Mouse (Mus musculus): ENCODE results near the gene Sympk. TPM values are rescaled to one million over a fixed set of nuclear protein-coding genes. Genes with fewer than 3 reads are reported as not detected.

Sympk gene
- polyA plus RNA-seq, 1 experiment from 2014 or later = 36.0 TPM

DNA sequence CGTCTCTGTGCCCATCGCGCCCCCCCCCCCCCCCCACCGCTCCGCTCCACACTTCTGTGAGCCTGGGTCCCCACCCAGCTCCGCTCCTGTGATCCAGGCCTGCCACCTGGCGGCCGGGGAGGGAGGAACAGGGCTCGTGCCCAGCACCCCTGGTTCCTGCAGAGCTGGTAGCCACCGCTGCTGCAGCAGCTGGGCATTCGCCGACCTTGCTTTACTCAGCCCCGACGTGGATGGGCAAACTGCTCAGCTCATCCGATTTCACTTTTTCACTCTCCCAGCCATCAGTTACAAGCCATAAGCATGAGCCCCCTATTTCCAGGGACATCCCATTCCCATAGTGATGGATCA lies 69.0 kb downstream of the Sympk start:
- ATAC-seq (ENCODE audit: insufficient number of reproducible peaks, low FRiP score, low TSS enrichment, low read depth) = peak; percentile 40
- Histone ChIP-seq H3K27ac (replicated peaks; ENCODE audit: low read depth, low read length) (peak overlapping the region; percentile 82), H3K27me3 (ENCODE audit: control insufficient read depth, insufficient read depth, low read length) (no peaks in the 10 kb centered on the region), H3K4me3 (ENCODE audit: low read depth, low read length) (peak overlapping the region; percentile 82), H3K36me3 (ENCODE audit: control insufficient read depth, insufficient read depth, low read length) (0 out of 2 replicates have a peak, but pooled peaks cover 3% of the 10 kb centered on the region), H3K4me1 (ENCODE audit: control insufficient read depth, insufficient read depth, low read length) (peaks cover 18% of the 10 kb centered on the region), H3K4me2 (ENCODE audit: low read depth, severe bottlenecking) (peak overlapping the region; percentile 96), H3K9me3 (ENCODE audit: control insufficient read depth, low read length) (no peaks in the 10 kb centered on the region; the same call in 1 of the 2 replicates), H3K9ac (ENCODE audit: low read length) (peak overlapping the region; percentile 57)
- under 1% methylated on average over 10 of the region's 15 CpGs for WGBS
- DNase-seq (ENCODE audit: low spot score) = peak; percentile 90

DNA sequence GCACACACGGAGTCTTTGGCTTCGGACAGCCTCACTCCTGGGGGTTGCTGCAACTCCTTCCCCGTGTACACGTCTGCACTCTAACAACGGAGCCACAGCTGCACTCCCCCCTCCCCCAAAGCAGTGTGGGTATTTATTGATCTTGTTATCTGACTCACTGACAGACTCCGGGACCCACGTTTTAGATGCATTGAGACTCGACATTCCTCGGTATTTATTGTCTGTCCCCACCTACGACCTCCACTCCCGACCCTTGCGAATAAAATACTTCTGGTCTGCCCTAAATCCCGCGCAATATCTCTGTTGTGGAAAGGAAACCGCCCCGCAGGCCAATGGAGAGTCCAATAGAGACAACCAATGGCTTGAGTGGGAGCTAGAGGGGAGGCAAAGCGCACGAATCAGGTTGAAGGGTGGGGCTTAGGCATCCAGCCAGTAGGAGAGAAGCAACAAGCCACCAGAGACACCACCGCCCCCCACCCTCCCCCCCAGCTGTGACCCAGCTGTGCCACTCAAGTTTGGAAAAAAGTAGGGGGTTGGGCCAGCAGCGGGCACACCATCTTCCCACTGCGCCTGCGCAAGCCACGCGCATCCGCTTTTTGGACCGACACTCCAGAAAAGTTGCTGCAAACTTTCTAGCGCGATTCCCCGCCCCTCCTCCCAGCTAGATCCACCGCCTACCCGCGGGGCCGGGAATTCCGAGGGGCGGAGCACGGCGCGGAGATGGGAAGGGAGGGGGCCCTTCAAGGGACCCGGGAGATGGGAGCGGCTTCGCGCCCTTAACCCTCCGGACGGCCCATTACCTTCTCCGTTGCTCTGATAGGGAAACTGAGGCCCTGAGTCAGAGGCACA lies 69.6 kb downstream of the Sympk start:
- peak overlapping the region; percentile 97 for H3K27ac ChIP-seq (replicated peaks; ENCODE audit: low read depth, low read length)
- peak; percentile 99 for DNase-seq (ENCODE audit: low spot score)
- H3K36me3 ChIP-seq (ENCODE audit: control insufficient read depth, insufficient read depth, low read length) = 0 out of 2 replicates have a peak, but pooled peaks cover 3% of the 10 kb centered on the region
- peak overlapping the region; percentile 96 for H3K4me2 ChIP-seq (ENCODE audit: low read depth, severe bottlenecking)
- no peaks in the 10 kb centered on the region for H3K27me3 ChIP-seq (ENCODE audit: control insufficient read depth, insufficient read depth, low read length)
- H3K4me3 ChIP-seq (ENCODE audit: low read depth, low read length) = peak overlapping the region; percentile 82
- H3K9ac ChIP-seq (ENCODE audit: low read length) = peak overlapping the region; percentile 92
- peak; percentile 83 for ATAC-seq (ENCODE audit: insufficient number of reproducible peaks, low FRiP score, low TSS enrichment, low read depth)
- WGBS = under 1% methylated on average over 42 of the region's 45 CpGs
- H3K9me3 ChIP-seq (ENCODE audit: control insufficient read depth, low read length) = no peaks in the 10 kb centered on the region; the same call in 1 of the 2 replicates
- H3K4me1 ChIP-seq (ENCODE audit: control insufficient read depth, insufficient read depth, low read length) = peaks cover 18% of the 10 kb centered on the region

DNA sequence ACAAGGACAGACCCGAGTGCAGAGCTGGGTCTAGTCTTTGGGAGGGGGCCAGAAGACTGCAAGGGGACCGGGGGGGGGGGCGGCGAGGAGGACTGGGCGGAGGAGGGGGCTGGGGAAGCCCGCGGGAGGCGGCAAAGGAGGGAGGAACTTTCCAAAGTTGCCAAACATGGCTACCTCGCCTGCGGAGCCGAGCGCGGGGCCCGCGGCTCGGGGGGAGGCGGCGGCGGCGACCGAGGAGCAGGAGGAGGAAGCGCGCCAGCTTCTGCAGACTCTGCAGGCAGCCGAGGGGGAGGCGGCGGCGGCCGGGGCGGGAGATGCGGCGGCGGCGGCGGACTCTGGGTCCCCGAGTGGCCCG lies 70.3 kb downstream of the Sympk start, which contains the start of gene Six5:
Six5 (plus strand) TSS at position 124 of the 355 bp plus-strand sequence.
- H3K4me3 ChIP-seq (ENCODE audit: low read depth, low read length) = peak within 1 kb of the TSS; percentile 82
- DNase-seq (ENCODE audit: low spot score) (peak; percentile 73), ATAC-seq (ENCODE audit: insufficient number of reproducible peaks, low FRiP score, low TSS enrichment, low read depth) (no peak)
- 0 out of 2 replicates have a peak, but pooled peaks cover 3% of the 10 kb centered on the region for H3K36me3 ChIP-seq (ENCODE audit: control insufficient read depth, insufficient read depth, low read length)
- no peaks in the 10 kb centered on the region; the same call in 1 of the 2 replicates for H3K9me3 ChIP-seq (ENCODE audit: control insufficient read depth, low read length)
- peak within 1 kb of the TSS; percentile 97 for H3K27ac ChIP-seq (replicated peaks; ENCODE audit: low read depth, low read length)
- no peaks in the 10 kb centered on the region for H3K27me3 ChIP-seq (ENCODE audit: control insufficient read depth, insufficient read depth, low read length)
- peak within 1 kb of the TSS; percentile 92 for H3K9ac ChIP-seq (ENCODE audit: low read length)
- peaks cover 18% of the 10 kb centered on the region for H3K4me1 ChIP-seq (ENCODE audit: control insufficient read depth, insufficient read depth, low read length)
- peak within 1 kb of the TSS; percentile 96 for H3K4me2 ChIP-seq (ENCODE audit: low read depth, severe bottlenecking)
- 2% methylated on average over 8 of the region's 36 CpGs for WGBS

DNA sequence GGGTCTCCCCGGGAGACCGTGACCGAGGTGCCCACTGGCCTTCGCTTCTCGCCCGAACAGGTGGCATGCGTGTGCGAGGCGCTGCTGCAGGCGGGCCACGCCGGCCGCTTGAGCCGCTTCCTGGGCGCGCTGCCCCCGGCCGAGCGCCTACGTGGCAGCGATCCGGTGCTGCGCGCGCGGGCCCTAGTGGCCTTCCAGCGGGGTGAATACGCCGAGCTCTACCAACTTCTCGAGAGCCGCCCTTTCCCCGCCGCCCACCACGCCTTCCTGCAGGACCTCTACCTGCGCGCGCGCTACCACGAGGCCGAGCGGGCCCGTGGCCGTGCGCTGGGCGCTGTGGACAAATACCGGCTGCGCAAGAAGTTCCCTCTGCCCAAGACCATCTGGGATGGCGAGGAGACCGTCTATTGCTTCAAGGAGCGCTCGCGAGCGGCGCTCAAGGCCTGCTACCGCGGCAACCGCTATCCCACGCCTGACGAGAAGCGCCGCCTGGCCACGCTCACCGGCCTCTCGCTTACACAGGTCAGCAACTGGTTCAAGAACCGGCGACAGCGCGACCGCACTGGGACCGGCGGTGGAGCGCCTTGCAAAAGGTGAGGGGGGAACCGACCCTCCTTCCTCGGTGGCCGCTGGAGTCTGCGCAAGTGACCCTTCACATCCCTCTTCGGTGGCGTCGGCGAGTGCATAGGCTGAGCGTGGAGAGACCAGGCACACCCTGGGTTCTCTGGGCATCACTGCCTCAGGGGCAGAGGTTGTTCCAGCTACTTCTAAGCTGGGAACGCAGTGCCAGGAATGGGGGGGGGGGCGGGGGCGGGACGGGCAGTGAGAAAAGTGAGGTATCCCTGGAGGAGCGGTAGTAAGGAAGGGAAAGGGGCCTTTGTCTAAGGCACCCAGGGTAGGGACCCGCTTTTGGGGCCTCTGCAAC lies 70.9 kb downstream of the Sympk start:
- H3K4me2 ChIP-seq (ENCODE audit: low read depth, severe bottlenecking) = peak overlapping the region; percentile 96
- H3K36me3 ChIP-seq (ENCODE audit: control insufficient read depth, insufficient read depth, low read length) = 0 out of 2 replicates have a peak, but pooled peaks cover 3% of the 10 kb centered on the region
- under 1% methylated on average over 77 of the region's 87 CpGs for WGBS
- H3K27ac ChIP-seq (replicated peaks; ENCODE audit: low read depth, low read length) = peak overlapping the region; percentile 97
- peak overlapping the region; percentile 82 for H3K4me3 ChIP-seq (ENCODE audit: low read depth, low read length)
- DNase-seq (ENCODE audit: low spot score) (peak; percentile 71), ATAC-seq (ENCODE audit: insufficient number of reproducible peaks, low FRiP score, low TSS enrichment, low read depth) (no peak)
- peak overlapping the region; percentile 92 for H3K9ac ChIP-seq (ENCODE audit: low read length)
- no peaks in the 10 kb centered on the region; the same call in 1 of the 2 replicates for H3K9me3 ChIP-seq (ENCODE audit: control insufficient read depth, low read length)
- H3K27me3 ChIP-seq (ENCODE audit: control insufficient read depth, insufficient read depth, low read length) = no peaks in the 10 kb centered on the region
- peaks cover 18% of the 10 kb centered on the region for H3K4me1 ChIP-seq (ENCODE audit: control insufficient read depth, insufficient read depth, low read length)

DNA sequence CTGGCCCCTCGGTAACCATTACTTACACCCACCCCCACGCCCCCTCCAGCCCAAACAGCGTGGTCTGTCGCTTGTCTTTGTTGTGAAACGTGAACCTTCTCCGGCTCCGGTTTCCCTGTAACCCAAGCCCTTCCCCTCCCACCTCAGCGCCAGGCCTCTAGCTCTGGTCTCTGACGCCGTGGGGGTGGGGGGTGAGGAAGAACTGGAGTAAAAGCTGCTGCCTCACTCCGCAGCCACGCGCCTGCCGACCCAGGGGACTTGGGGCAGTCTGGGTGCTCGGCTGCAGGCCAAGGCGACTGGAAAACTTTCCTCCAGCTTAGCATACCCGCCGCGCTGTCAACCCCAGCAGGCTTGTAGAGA lies 71.6 kb downstream of the Sympk start:
- no peaks in the 10 kb centered on the region for H3K27me3 ChIP-seq (ENCODE audit: control insufficient read depth, insufficient read depth, low read length)
- H3K4me1 ChIP-seq (ENCODE audit: control insufficient read depth, insufficient read depth, low read length) = peaks cover 18% of the 10 kb centered on the region
- 0 out of 2 replicates have a peak, but pooled peaks cover under 1% of the 10 kb centered on the region for H3K36me3 ChIP-seq (ENCODE audit: control insufficient read depth, insufficient read depth, low read length)
- H3K4me2 ChIP-seq (ENCODE audit: low read depth, severe bottlenecking) = peak overlapping the region; percentile 96
- peak overlapping the region; percentile 82 for H3K4me3 ChIP-seq (ENCODE audit: low read depth, low read length)
- peak; percentile 87 for DNase-seq (ENCODE audit: low spot score)
- under 1% methylated on average over 19 of the region's 19 CpGs for WGBS
- H3K9ac ChIP-seq (ENCODE audit: low read length) = peak overlapping the region; percentile 60
- H3K9me3 ChIP-seq (ENCODE audit: control insufficient read depth, low read length) = no peaks in the 10 kb centered on the region; the same call in 1 of the 2 replicates
- H3K27ac ChIP-seq (replicated peaks; ENCODE audit: low read depth, low read length) = 0 out of 2 replicates have a peak overlapping the region, but pooled peaks have one; percentile 36
- ATAC-seq (ENCODE audit: insufficient number of reproducible peaks, low FRiP score, low TSS enrichment, low read depth) = peak; percentile 10

DNA sequence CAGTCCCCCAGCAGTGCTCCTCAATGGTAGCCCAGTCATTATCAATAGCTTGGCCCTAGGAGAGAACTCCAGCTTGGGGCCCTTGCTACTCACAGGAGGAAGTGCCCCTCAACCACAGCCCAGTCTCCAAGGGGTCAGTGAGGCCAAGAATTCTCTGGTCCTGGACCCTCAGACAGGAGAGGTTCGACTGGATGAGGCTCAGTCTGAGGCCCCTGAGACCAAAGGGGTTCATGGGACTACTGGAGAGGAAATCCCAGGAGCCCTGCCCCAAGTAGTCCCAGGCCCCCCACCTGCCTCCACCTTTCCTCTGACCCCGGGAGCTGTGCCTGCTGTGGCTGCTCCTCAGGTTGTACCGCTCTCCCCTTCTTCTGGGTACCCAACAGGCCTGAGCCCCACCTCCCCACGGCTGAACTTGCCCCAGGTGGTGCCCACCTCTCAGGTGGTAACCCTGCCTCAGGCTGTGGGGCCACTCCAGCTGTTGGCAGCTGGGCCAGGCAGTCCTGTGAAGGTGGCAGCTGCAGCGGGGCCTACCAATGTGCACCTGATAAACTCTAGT lies 72.3 kb downstream of the Sympk start:
- Histone ChIP-seq H3K9me3 (ENCODE audit: control insufficient read depth, low read length) (no peaks in the 10 kb centered on the region; the same call in 1 of the 2 replicates), H3K36me3 (ENCODE audit: control insufficient read depth, insufficient read depth, low read length) (no peaks in the 10 kb centered on the region), H3K4me2 (ENCODE audit: low read depth, severe bottlenecking) (peak overlapping the region; percentile 96), H3K27me3 (ENCODE audit: control insufficient read depth, insufficient read depth, low read length) (no peaks in the 10 kb centered on the region), H3K4me3 (ENCODE audit: low read depth, low read length) (peak overlapping the region; percentile 82), H3K27ac (replicated peaks; ENCODE audit: low read depth, low read length) (no peak overlapping the region; the same call in 1 of the 2 replicates), H3K9ac (ENCODE audit: low read length) (peak overlapping the region; percentile 60), H3K4me1 (ENCODE audit: control insufficient read depth, insufficient read depth, low read length) (peaks cover 18% of the 10 kb centered on the region)
- DNase-seq (ENCODE audit: low spot score) (no peak), ATAC-seq (ENCODE audit: insufficient number of reproducible peaks, low FRiP score, low TSS enrichment, low read depth) (no peak)
- WGBS = 57% methylated on average over 5 of the region's 5 CpGs

DNA sequence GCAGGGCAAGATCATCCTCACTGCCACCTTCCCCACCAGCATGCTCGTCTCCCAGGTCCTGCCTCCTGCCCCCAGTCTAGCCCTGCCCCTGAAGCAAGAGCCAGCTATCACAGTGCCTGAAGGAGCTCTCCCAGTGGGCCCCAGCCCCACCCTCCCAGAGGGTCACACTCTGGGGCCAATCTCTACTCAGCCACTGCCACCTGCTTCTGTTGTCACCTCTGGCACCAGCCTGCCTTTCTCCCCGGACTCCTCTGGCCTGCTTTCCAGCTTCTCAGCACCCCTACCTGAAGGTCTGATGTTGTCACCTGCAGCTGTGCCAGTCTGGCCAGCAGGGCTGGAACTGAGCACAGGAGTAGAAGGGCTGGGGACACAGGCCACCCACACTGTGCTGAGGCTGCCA lies 73.0 kb downstream of the Sympk start:
- no peak for ATAC-seq (ENCODE audit: insufficient number of reproducible peaks, low FRiP score, low TSS enrichment, low read depth)
- H3K36me3 ChIP-seq (ENCODE audit: control insufficient read depth, insufficient read depth, low read length) = no peaks in the 10 kb centered on the region
- H3K9ac ChIP-seq (ENCODE audit: low read length) = no peak overlapping the region
- H3K27ac ChIP-seq (replicated peaks; ENCODE audit: low read depth, low read length) = no peak overlapping the region
- no peak for DNase-seq (ENCODE audit: low spot score)
- no peak overlapping the region for H3K4me2 ChIP-seq (ENCODE audit: low read depth, severe bottlenecking)
- 62% methylated on average over 2 of the region's 2 CpGs for WGBS
- no peak overlapping the region for H3K4me3 ChIP-seq (ENCODE audit: low read depth, low read length)
- H3K9me3 ChIP-seq (ENCODE audit: control insufficient read depth, low read length) = no peaks in the 10 kb centered on the region; the same call in 1 of the 2 replicates
- no peaks in the 10 kb centered on the region for H3K27me3 ChIP-seq (ENCODE audit: control insufficient read depth, insufficient read depth, low read length)
- peaks cover 15% of the 10 kb centered on the region for H3K4me1 ChIP-seq (ENCODE audit: control insufficient read depth, insufficient read depth, low read length)

DNA sequence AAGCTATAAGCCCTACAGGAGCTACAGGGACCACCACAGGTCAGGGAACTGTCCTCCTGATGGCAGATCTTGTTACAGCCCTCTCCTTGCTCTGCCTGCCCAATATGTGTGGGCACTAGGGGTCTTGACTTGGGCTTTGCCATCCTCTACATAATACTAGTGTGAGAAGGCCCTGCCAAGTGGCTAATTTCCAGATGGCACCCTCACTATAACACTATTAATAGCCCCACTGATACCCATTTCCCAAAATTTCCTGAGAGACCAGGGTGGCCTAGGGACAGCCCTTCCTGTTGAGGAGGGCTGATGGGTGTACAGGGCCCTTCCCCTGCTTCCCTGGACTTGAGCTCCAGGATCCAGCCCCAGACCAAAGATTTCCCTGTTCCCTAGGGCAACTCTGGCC lies 73.7 kb downstream of the Sympk start:
- Histone ChIP-seq H3K4me3 (ENCODE audit: low read depth, low read length) (no peak overlapping the region), H3K27me3 (ENCODE audit: control insufficient read depth, insufficient read depth, low read length) (no peaks in the 10 kb centered on the region), H3K9ac (ENCODE audit: low read length) (no peak overlapping the region), H3K9me3 (ENCODE audit: control insufficient read depth, low read length) (no peaks in the 10 kb centered on the region; the same call in 1 of the 2 replicates), H3K36me3 (ENCODE audit: control insufficient read depth, insufficient read depth, low read length) (no peaks in the 10 kb centered on the region), H3K4me1 (ENCODE audit: control insufficient read depth, insufficient read depth, low read length) (peaks cover 15% of the 10 kb centered on the region), H3K27ac (replicated peaks; ENCODE audit: low read depth, low read length) (no peak overlapping the region), H3K4me2 (ENCODE audit: low read depth, severe bottlenecking) (no peak overlapping the region)
- no peak for ATAC-seq (ENCODE audit: insufficient number of reproducible peaks, low FRiP score, low TSS enrichment, low read depth)
- DNase-seq (ENCODE audit: low spot score) = no peak
